Mouse (Mus musculus) heart, embryonic 15.5 days (tissue): ENCODE data around the gene Lrp11. TPM values are rescaled to one million over a fixed set of nuclear protein-coding genes. Genes with fewer than 3 reads are reported as not detected.
A peak's percentile ranks its signal among the peaks of the same experiment; 100 is the strongest.

Experiments
- ATAC-seq: fragments of 200-750 bp; cut with Nextera tagmentation; replicated peaks from 2 replicates; pipeline ENCODE4 v1.8.0; 2017; ENCODE audit warnings: low read depth, moderate TSS enrichment; ENCODE audit not compliant: insufficient number of reproducible peaks, insufficient read depth, low FRiP score
- H3K27ac ChIP-seq: fragments of 300-500 bp; sonication (generic); 2 replicates; pipeline ENCODE4 v1.5.1; 2015; ENCODE audit warnings: mild to moderate bottlenecking, inconsistent platforms
- H3K27me3 ChIP-seq: fragments of 300-500 bp; sonication (generic); 2 replicates; pipeline ENCODE4 v1.6.1; 2015; ENCODE audit warnings: inconsistent platforms
- H3K36me3 ChIP-seq: fragments of 300-500 bp; sonication (generic); 2 replicates; pipeline ENCODE4 v1.6.1; 2015; ENCODE audit warnings: mild to moderate bottlenecking, inconsistent platforms
- H3K4me1 ChIP-seq: fragments of 300-500 bp; sonication (generic); replicated peaks from 2 replicates; pipeline ENCODE4 v1.6.1; 2015; ENCODE audit warnings: inconsistent platforms
- H3K4me2 ChIP-seq: fragments of 300-500 bp; sonication (generic); 2 replicates; pipeline ENCODE4 v1.6.1; 2015; ENCODE audit warnings: inconsistent platforms, mild to moderate bottlenecking, moderate library complexity
- H3K4me3 ChIP-seq: fragments of 300-500 bp; sonication (generic); 2 replicates; pipeline ENCODE4 v1.5.1; 2015; ENCODE audit warnings: mild to moderate bottlenecking, inconsistent platforms
- H3K9ac ChIP-seq: fragments of 300-500 bp; sonication (generic); 2 replicates; pipeline ENCODE4 v1.6.1; 2015; ENCODE audit warnings: mild to moderate bottlenecking, inconsistent platforms
- H3K9me3 ChIP-seq: fragments of 300-500 bp; sonication (generic); replicated peaks from 2 replicates; pipeline ENCODE4 v1.6.1; 2016; ENCODE audit warnings: inconsistent platforms
- WGBS: fragments of 180-500 bp; shearing (Covaris S2); methylation state at CpG from one replicate; pipeline ENCODE4 v1.1.7; 2015; ENCODE audit warnings: mixed read lengths; 5-methylcytosine and 5-hydroxymethylcytosine counted together
- polyA plus RNA-seq: library from polyadenylated mRNA; unstranded; fragments of >200 nt; fragmentation: Nextera tagmentation; extraction: Ambion mirVana; gene quantifications from 2 replicates; pipeline ENCODE4 v1.2.1, GENCODE M21; 2015

Gene Lrp11
- polyA plus RNA-seq, 1 experiment from 2014 or later, result 1.1 TPM

- no peak for ATAC-seq
- no peaks in the 10 kb centered on the region for H3K9me3 ChIP-seq
- no peak overlapping the region for H3K4me3 ChIP-seq
- peaks cover 24% of the 10 kb centered on the region for H3K4me1 ChIP-seq
- 0 out of 2 replicates have a peak, but pooled peaks cover under 1% of the 10 kb centered on the region for H3K36me3 ChIP-seq
- no peak overlapping the region for H3K27ac ChIP-seq
- no peak overlapping the region for H3K4me2 ChIP-seq
- 88% methylated on average over 3 of the region's 3 CpGs for WGBS
- no peaks in the 10 kb centered on the region for H3K27me3 ChIP-seq
- no peak overlapping the region for H3K9ac ChIP-seq
Measured at GRCm38 (mm10) chr10:7623861-7624518, 34.4 kb downstream of the Lrp11 start.

- Histone ChIP-seq H3K27ac (no peak overlapping the region), H3K4me2 (no peak overlapping the region), H3K27me3 (no peaks in the 10 kb centered on the region), H3K4me1 (peaks cover 39% of the 10 kb centered on the region), H3K9me3 (no peaks in the 10 kb centered on the region), H3K4me3 (no peak overlapping the region), H3K36me3 (0 out of 2 replicates have a peak, but pooled peaks cover 6% of the 10 kb centered on the region), H3K9ac (no peak overlapping the region)
- 44% methylated on average over 4 of the region's 4 CpGs for WGBS
- no peak for ATAC-seq
Measured at GRCm38 (mm10) chr10:7629092-7629491, 39.5 kb downstream of the Lrp11 start.

GRCm38 (mm10) chr10:7630286-7630685 lies 40.7 kb downstream of the Lrp11 start:
- ATAC-seq, result no peak
- Histone ChIP-seq H3K36me3 (0 out of 2 replicates have a peak, but pooled peaks cover 6% of the 10 kb centered on the region), H3K9me3 (no peaks in the 10 kb centered on the region), H3K27me3 (no peaks in the 10 kb centered on the region), H3K4me1 (peaks cover 39% of the 10 kb centered on the region), H3K4me2 (no peak overlapping the region), H3K9ac (no peak overlapping the region), H3K4me3 (no peak overlapping the region), H3K27ac (no peak overlapping the region)
- WGBS, result 89% methylated on average over 5 of the region's 5 CpGs

GRCm38 (mm10) chr10:7630951-7631720 lies 41.5 kb downstream of the Lrp11 start:
- H3K27ac ChIP-seq, result peak overlapping the region; percentile 29
- H3K4me2 ChIP-seq, result peak overlapping the region; percentile 1; the same call in 1 of the 2 replicates
- no peak overlapping the region for H3K9ac ChIP-seq
- WGBS, result 50% methylated on average over 16 of the region's 16 CpGs
- 0 out of 2 replicates have a peak, but pooled peaks have one; percentile 55 for ATAC-seq
- H3K9me3 ChIP-seq, result no peaks in the 10 kb centered on the region
- peaks cover 39% of the 10 kb centered on the region for H3K4me1 ChIP-seq
- H3K4me3 ChIP-seq, result no peak overlapping the region
- H3K27me3 ChIP-seq, result no peaks in the 10 kb centered on the region
- H3K36me3 ChIP-seq, result 0 out of 2 replicates have a peak, but pooled peaks cover 6% of the 10 kb centered on the region

GRCm38 (mm10) chr10:7640366-7640765 lies 50.8 kb downstream of the Lrp11 start:
- H3K4me3 ChIP-seq, result no peak overlapping the region
- H3K9ac ChIP-seq, result no peak overlapping the region
- no peaks in the 10 kb centered on the region for H3K9me3 ChIP-seq
- no peak overlapping the region for H3K4me2 ChIP-seq
- peaks cover 63% of the 10 kb centered on the region for H3K36me3 ChIP-seq
- H3K27me3 ChIP-seq, result no peaks in the 10 kb centered on the region
- 97% methylated on average over 12 of the region's 12 CpGs for WGBS
- H3K27ac ChIP-seq, result no peak overlapping the region
- ATAC-seq, result no peak
- H3K4me1 ChIP-seq, result no peaks in the 10 kb centered on the region

GRCm38 (mm10) chr10:7645911-7646310 lies 56.3 kb downstream of the Lrp11 start:
- 87% methylated on average over 2 of the region's 2 CpGs for WGBS
- peaks cover 51% of the 10 kb centered on the region for H3K36me3 ChIP-seq
- no peak for ATAC-seq
- H3K9me3 ChIP-seq, result no peaks in the 10 kb centered on the region
- H3K4me2 ChIP-seq, result no peak overlapping the region
- H3K4me1 ChIP-seq, result peaks cover 7% of the 10 kb centered on the region
- H3K4me3 ChIP-seq, result no peak overlapping the region
- H3K9ac ChIP-seq, result no peak overlapping the region
- no peaks in the 10 kb centered on the region for H3K27me3 ChIP-seq
- H3K27ac ChIP-seq, result no peak overlapping the region

GRCm38 (mm10) chr10:7649059-7649458 lies 59.5 kb downstream of the Lrp11 start:
- Histone ChIP-seq H3K4me2 (no peak overlapping the region), H3K4me1 (peaks cover 7% of the 10 kb centered on the region), H3K4me3 (no peak overlapping the region), H3K27ac (peak overlapping the region; percentile 21), H3K27me3 (no peaks in the 10 kb centered on the region), H3K36me3 (peaks cover 28% of the 10 kb centered on the region), H3K9ac (no peak overlapping the region), H3K9me3 (no peaks in the 10 kb centered on the region)
- ATAC-seq, result no peak
- 52% methylated on average over 4 of the region's 4 CpGs for WGBS

- WGBS, result 97% methylated on average over 2 of the region's 2 CpGs
- H3K9ac ChIP-seq, result no peak overlapping the region
- H3K27ac ChIP-seq, result no peak overlapping the region
- no peak overlapping the region for H3K4me3 ChIP-seq
- peaks cover 20% of the 10 kb centered on the region for H3K36me3 ChIP-seq
- peaks cover 7% of the 10 kb centered on the region for H3K4me1 ChIP-seq
- H3K27me3 ChIP-seq, result no peaks in the 10 kb centered on the region
- H3K4me2 ChIP-seq, result no peak overlapping the region
- H3K9me3 ChIP-seq, result no peaks in the 10 kb centered on the region
- ATAC-seq, result no peak
Measured at GRCm38 (mm10) chr10:7651057-7651456, 61.5 kb downstream of the Lrp11 start.

- Histone ChIP-seq H3K27ac (peak overlapping the region; percentile 95), H3K9me3 (no peaks in the 10 kb centered on the region), H3K9ac (peak overlapping the region; percentile 95), H3K4me3 (peak overlapping the region; percentile 80), H3K27me3 (no peaks in the 10 kb centered on the region), H3K36me3 (no peaks in the 10 kb centered on the region), H3K4me1 (peaks cover 10% of the 10 kb centered on the region; the same call in 1 of the 2 replicates), H3K4me2 (peak overlapping the region; percentile 81)
- peak; percentile 70 for ATAC-seq
- whole genome bisulfite sequencing, result under 1% methylated on average over 44 of the region's 44 CpGs
Measured at GRCm38 (mm10) chr10:7662471-7663141, 73.0 kb downstream of the Lrp11 start.

GRCm38 (mm10) chr10:7663159-7664026 lies 73.8 kb downstream of the Lrp11 start:
- peak overlapping the region; percentile 80 for H3K4me3 ChIP-seq
- H3K27ac ChIP-seq, result peak overlapping the region; percentile 95
- WGBS, result under 1% methylated on average over 64 of the region's 64 CpGs
- H3K27me3 ChIP-seq, result no peaks in the 10 kb centered on the region
- no peaks in the 10 kb centered on the region for H3K36me3 ChIP-seq
- peak; percentile 93 for ATAC-seq
- peaks cover 17% of the 10 kb centered on the region for H3K4me1 ChIP-seq
- H3K9me3 ChIP-seq, result no peaks in the 10 kb centered on the region
- peak overlapping the region; percentile 81 for H3K4me2 ChIP-seq
- H3K9ac ChIP-seq, result peak overlapping the region; percentile 95
